Mouse (Mus musculus): ENCODE measurements around the gene Nit2.

GRCm38 (mm10) chr16:57131544-57131943, 35.6 kb downstream of the Nit2 start:
- no peak for TF ChIP-seq TCF12 (IDR thresholded peaks at IDR 0.05; ENCODE audit: low read depth, low read length)
- TF ChIP-seq TAL1 (IDR thresholded peaks at IDR 0.05; ENCODE audit: low read length): no peak
- no peak for TF ChIP-seq CTCF (IDR thresholded peaks at IDR 0.05 in 2 of 3, conservative IDR thresholded peaks at IDR 0.05 in 1 of 3; ENCODE audit: control insufficient read depth in 1 of 3, insufficient read depth in 1 of 3, low read depth in 2 of 3, low read length in 3 of 3, poor library complexity in 1 of 3, severe bottlenecking in 1 of 3)
- no peak for TF ChIP-seq EP300 (IDR thresholded peaks at IDR 0.05; ENCODE audit: low read depth in 1 of 2, low read length in 2 of 2)
